Mouse (Mus musculus): ENCODE measurements around the gene Msh3.

DNA sequence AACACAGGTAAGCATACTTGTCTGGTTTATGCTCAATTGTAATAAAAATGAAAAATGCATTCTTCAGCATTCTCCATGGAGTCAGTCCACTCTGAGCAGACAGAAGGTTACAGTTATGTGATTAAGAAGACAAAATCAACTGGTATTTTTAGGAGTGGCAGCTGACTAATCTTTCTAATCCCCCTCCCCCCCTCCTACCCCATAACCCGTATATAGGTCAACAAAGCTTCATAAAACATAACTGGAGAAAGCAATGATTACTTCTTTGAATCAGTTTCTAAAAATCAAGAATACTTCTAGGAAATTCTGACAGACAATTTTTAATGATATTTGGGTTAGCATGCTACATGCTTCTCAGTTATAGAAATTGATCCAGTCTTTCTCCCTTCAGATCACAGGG, 126.8 kb downstream of the Msh3 start:
- TF ChIP-seq USF1 (IDR thresholded peaks at IDR 0.05; ENCODE audit: low read depth) (no peak), CTCF (IDR thresholded peaks at IDR 0.05; ENCODE audit: control insufficient read depth, insufficient read depth, insufficient read length) (no peak), MYOD1 (IDR thresholded peaks at IDR 0.05; ENCODE audit: control insufficient read depth, insufficient read length, low read depth) (no peak), MAX (IDR thresholded peaks at IDR 0.05) (no peak)
